Mouse (Mus musculus): ENCODE results near the gene Fancc. TPM values are rescaled to one million over a fixed set of nuclear protein-coding genes. Genes with fewer than 3 reads are reported as not detected.

The Fancc gene
- polyA plus RNA-seq, 1 experiment: 9.7 TPM

DNA sequence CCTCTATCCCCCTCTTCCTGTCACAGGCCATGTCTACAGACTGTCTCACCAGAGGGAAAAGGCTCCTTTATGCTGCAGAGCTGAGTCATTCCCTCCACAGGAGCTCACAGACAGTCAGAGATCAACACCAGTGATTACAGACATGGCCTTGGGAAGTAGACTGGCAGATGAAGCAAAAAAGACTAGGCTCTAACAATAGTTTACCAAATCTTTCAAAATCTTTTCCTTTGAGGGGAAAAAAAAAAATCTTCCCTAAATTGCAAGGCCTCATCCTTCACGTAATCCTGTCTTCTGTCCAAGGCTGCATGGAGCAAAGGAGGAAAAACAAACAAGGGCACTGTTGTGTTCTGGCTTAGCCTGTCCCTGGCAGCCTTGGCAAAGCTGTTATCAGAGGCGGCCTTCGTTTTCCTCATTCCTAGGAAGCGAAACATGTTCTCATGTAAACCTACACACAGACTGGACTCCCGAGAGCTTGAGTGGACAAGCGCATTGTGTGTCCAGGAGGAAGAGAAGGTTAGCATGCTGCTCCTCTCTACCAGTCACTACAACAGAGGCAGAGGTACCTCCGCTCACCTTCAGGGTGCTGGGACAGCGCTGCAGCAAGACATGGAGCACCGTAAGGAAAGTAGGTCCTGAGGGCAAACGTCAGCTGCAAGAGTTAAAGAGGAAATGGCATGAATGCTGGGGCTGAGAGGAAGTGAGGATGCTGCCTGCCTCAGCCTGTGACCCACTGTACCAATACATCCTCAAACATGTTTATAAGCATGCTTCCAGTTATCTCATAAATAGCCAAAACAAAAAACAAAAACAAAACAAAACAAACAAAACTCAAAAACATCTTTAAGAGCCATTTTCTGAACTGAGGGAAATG, 171.9 kb downstream of the Fancc start:
- H3K27me3 ChIP-seq (ENCODE audit: control insufficient read depth, insufficient read depth, low read length): no peaks in the 10 kb centered on the region
- H3K4me3 ChIP-seq (ENCODE audit: control insufficient read depth, low read depth, low read length): no peak overlapping the region
- peaks cover 4% of the 10 kb centered on the region for H3K4me1 ChIP-seq (ENCODE audit: control insufficient read depth, insufficient read depth, low read length)
- no peak for TF ChIP-seq POLR2A (IDR thresholded peaks at IDR 0.05; ENCODE audit: control insufficient read depth, low read depth, low read length)
- TF ChIP-seq CTCF (IDR thresholded peaks at IDR 0.05; ENCODE audit: control insufficient read depth, insufficient read depth, insufficient replicate concordance, low read depth, low read length): no peak
- H3K27ac ChIP-seq (ENCODE audit: control insufficient read depth, insufficient read depth, low read depth, low read length): peak overlapping the region; percentile 76
- no peaks in the 10 kb centered on the region for H3K36me3 ChIP-seq (ENCODE audit: control insufficient read depth, insufficient read depth, low read length)

DNA sequence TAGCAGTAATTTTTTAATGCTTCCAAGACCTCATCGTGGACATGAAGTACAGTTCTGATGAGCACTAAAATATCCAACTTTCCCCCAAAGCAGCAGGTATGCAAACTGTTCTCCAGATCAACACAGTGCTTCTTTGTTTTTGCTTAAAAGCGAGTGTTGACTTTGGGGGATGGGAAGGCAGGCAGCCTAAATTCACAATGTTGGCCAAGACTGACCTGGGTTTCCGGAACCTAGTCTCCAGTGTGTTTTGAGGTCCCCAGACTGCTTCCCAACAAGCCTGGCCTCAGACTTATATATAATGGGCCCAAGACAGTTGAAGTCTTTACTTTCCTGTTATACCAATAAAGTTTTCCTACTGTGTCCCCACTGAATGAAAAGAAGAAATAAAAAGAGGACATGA, 172.8 kb downstream of the Fancc start:
- Histone ChIP-seq H3K4me3 (ENCODE audit: control insufficient read depth, low read depth, low read length) (no peak overlapping the region), H3K27me3 (ENCODE audit: control insufficient read depth, insufficient read depth, low read length) (no peaks in the 10 kb centered on the region), H3K4me1 (ENCODE audit: control insufficient read depth, insufficient read depth, low read length) (peaks cover 4% of the 10 kb centered on the region), H3K27ac (ENCODE audit: control insufficient read depth, insufficient read depth, low read depth, low read length) (peak overlapping the region; percentile 76; the same call in 1 of the 2 replicates), H3K36me3 (ENCODE audit: control insufficient read depth, insufficient read depth, low read length) (no peaks in the 10 kb centered on the region)
- TF ChIP-seq CTCF (IDR thresholded peaks at IDR 0.05; ENCODE audit: control insufficient read depth, insufficient read depth, insufficient replicate concordance, low read depth, low read length) (no peak), POLR2A (IDR thresholded peaks at IDR 0.05; ENCODE audit: control insufficient read depth, low read depth, low read length) (no peak)

DNA sequence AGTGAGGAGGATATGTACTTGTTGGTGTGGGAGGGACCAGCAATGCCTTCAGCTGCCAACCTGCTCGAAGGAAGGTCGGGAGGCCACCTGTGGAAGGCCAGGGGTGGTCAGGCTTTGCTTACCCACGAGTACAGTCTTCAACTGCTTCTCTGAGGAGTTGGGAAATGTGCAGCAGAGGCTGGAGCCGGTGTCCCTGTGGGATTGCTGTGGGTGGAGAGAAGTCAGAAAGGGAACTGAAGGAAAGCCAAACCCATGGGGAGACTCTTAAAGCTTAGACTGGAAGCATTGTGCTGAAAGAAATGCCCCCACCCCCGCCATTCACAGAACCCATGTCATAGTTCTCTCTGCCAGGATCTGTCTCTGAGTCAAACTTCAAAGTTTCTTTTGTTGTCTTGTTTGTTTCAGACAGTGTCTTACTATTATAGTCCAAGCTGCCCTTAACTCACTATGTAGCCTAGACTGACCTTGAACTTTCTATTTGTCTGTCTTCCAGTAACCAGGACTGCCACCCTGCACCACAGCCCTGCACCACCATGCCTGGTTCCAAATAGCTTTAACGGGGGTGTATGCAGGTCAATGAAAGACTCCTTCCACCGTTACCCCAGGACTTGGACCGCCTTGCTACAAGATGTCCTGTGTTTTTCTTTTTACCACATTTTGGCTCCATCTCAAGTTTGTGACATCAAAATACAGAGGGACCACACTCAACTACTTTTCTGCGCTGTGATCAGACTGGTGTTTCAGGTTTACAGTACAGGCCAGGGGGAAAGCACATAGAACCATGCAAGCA, 173.6 kb downstream of the Fancc start:
- TF ChIP-seq POLR2A (IDR thresholded peaks at IDR 0.05; ENCODE audit: control insufficient read depth, low read depth, low read length): no peak
- no peak for TF ChIP-seq CTCF (IDR thresholded peaks at IDR 0.05; ENCODE audit: control insufficient read depth, insufficient read depth, insufficient replicate concordance, low read depth, low read length)
- Histone ChIP-seq H3K36me3 (ENCODE audit: control insufficient read depth, insufficient read depth, low read length) (no peaks in the 10 kb centered on the region), H3K27ac (ENCODE audit: control insufficient read depth, insufficient read depth, low read depth, low read length) (peak overlapping the region; percentile 18), H3K4me1 (ENCODE audit: control insufficient read depth, insufficient read depth, low read length) (peaks cover 4% of the 10 kb centered on the region), H3K4me3 (ENCODE audit: control insufficient read depth, low read depth, low read length) (no peak overlapping the region), H3K27me3 (ENCODE audit: control insufficient read depth, insufficient read depth, low read length) (no peaks in the 10 kb centered on the region)

DNA sequence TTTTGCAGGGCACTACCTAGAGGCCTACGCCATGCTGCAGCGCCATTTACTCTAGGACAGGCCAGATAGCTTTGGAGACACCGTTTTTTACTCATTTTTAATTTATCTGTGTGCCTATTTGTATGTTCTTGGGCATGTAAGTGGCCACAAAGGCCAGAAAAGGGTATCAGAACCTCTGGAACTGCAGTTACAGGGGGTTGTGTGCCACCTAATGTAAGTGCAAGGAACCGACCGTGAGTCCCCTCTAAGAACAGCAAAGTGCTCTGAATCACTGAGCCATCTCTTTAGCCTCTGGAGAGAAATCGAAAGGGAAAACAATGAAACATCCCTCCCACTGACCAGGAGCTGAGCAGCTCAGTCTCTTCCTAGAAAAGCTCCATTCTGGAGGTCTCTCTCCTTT, 174.3 kb downstream of the Fancc start:
- no peak overlapping the region for H3K27ac ChIP-seq (ENCODE audit: control insufficient read depth, insufficient read depth, low read depth, low read length)
- no peaks in the 10 kb centered on the region for H3K27me3 ChIP-seq (ENCODE audit: control insufficient read depth, insufficient read depth, low read length)
- no peak for TF ChIP-seq POLR2A (IDR thresholded peaks at IDR 0.05; ENCODE audit: control insufficient read depth, low read depth, low read length)
- no peak for TF ChIP-seq CTCF (IDR thresholded peaks at IDR 0.05; ENCODE audit: control insufficient read depth, insufficient read depth, insufficient replicate concordance, low read depth, low read length)
- peaks cover 4% of the 10 kb centered on the region for H3K4me1 ChIP-seq (ENCODE audit: control insufficient read depth, insufficient read depth, low read length)
- no peaks in the 10 kb centered on the region for H3K36me3 ChIP-seq (ENCODE audit: control insufficient read depth, insufficient read depth, low read length)
- no peak overlapping the region for H3K4me3 ChIP-seq (ENCODE audit: control insufficient read depth, low read depth, low read length)

DNA sequence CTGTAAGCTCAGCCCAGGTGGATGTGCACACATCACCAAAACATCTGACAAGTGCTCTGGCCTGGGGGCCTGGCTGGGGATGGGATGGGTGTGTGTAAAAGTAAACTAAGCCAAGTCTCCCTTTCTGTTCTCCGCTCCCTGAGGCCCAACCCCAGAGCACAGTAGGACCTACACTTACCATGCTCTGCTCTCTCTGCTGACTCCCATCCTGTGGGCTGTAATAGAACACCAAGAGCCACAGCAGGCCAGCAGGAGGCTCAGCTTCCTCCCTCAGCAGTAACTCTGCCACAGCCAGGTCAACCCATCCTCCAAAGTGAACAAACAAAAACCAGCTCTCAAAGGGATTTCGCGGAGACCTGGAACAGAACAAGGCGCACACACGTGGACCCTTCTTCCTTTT, 175.4 kb downstream of the Fancc start:
- H3K36me3 ChIP-seq (ENCODE audit: control insufficient read depth, insufficient read depth, low read length): no peaks in the 10 kb centered on the region
- no peak overlapping the region for H3K27ac ChIP-seq (ENCODE audit: control insufficient read depth, insufficient read depth, low read depth, low read length)
- H3K4me3 ChIP-seq (ENCODE audit: control insufficient read depth, low read depth, low read length): no peak overlapping the region
- TF ChIP-seq CTCF (IDR thresholded peaks at IDR 0.05; ENCODE audit: control insufficient read depth, insufficient read depth, insufficient replicate concordance, low read depth, low read length): no peak
- H3K4me1 ChIP-seq (ENCODE audit: control insufficient read depth, insufficient read depth, low read length): peaks cover 4% of the 10 kb centered on the region
- no peaks in the 10 kb centered on the region for H3K27me3 ChIP-seq (ENCODE audit: control insufficient read depth, insufficient read depth, low read length)

DNA sequence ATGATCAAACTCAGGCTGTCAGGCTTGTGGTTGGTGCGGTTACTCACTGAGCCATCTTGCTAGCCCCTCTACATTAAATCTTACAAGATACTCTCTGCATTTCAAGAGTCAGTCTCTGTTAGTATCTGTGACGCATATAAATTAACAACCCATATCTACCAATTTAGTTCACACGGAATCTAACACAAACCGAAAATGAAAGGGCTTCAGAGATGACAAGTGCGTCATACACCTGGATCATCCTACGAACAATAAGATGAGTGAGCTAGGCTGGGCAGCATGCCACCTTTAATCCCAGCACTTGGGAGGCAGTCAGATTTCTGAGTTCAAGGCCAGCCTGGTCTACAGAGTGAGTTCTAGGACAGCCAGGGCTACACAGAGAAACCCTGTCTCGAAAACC, 177.3 kb downstream of the Fancc start:
- peaks cover 4% of the 10 kb centered on the region for H3K4me1 ChIP-seq (ENCODE audit: control insufficient read depth, insufficient read depth, low read length)
- no peak for TF ChIP-seq POLR2A (IDR thresholded peaks at IDR 0.05; ENCODE audit: control insufficient read depth, low read depth, low read length)
- no peak for TF ChIP-seq CTCF (IDR thresholded peaks at IDR 0.05; ENCODE audit: control insufficient read depth, insufficient read depth, insufficient replicate concordance, low read depth, low read length)
- no peak overlapping the region for H3K27ac ChIP-seq (ENCODE audit: control insufficient read depth, insufficient read depth, low read depth, low read length)
- no peaks in the 10 kb centered on the region for H3K27me3 ChIP-seq (ENCODE audit: control insufficient read depth, insufficient read depth, low read length)
- H3K36me3 ChIP-seq (ENCODE audit: control insufficient read depth, insufficient read depth, low read length): no peaks in the 10 kb centered on the region
- H3K4me3 ChIP-seq (ENCODE audit: control insufficient read depth, low read depth, low read length): no peak overlapping the region

DNA sequence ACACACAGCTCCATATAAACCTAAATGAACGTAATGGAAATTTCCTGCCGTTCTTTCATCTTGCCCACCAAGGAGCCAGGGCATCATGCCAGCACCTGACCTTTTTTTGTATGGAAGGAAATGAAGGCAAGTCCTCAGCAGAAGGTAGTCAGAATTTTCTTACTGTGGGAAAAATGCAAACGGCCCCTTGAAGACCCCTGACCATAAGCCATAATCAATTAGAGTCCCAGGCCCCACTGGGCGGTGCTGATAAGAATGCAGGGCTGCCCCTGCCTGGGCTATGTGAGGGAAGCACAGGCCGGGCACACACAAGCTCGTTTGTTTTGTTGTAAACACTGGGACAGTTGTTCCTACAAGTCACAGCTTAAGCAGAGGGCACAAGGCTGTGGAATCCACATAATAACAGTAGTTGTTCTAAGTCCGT, 179.4 kb downstream of the Fancc start:
- no peak overlapping the region for H3K27ac ChIP-seq (ENCODE audit: control insufficient read depth, insufficient read depth, low read depth, low read length)
- H3K4me1 ChIP-seq (ENCODE audit: control insufficient read depth, insufficient read depth, low read length): no peaks in the 10 kb centered on the region
- H3K27me3 ChIP-seq (ENCODE audit: control insufficient read depth, insufficient read depth, low read length): no peaks in the 10 kb centered on the region
- H3K36me3 ChIP-seq (ENCODE audit: control insufficient read depth, insufficient read depth, low read length): no peaks in the 10 kb centered on the region
- H3K4me3 ChIP-seq (ENCODE audit: control insufficient read depth, low read depth, low read length): no peak overlapping the region
- TF ChIP-seq CTCF (IDR thresholded peaks at IDR 0.05; ENCODE audit: control insufficient read depth, insufficient read depth, insufficient replicate concordance, low read depth, low read length): no peak
- TF ChIP-seq POLR2A (IDR thresholded peaks at IDR 0.05; ENCODE audit: control insufficient read depth, low read depth, low read length): no peak

Measured in testis, adult 2 months (tissue).